Mouse (Mus musculus): Measurements from ENCODE around the gene Pax2.

Pax2 gene

GRCm38 (mm10) chr19:44749061-44749990 lies 6.5 kb upstream of the Pax2 start:
- DNase-seq: no peak

GRCm38 (mm10) chr19:44750051-44751041 lies 5.5 kb upstream of the Pax2 start:
- DNase-seq: no peak

GRCm38 (mm10) chr19:44751042-44751441 lies 4.8 kb upstream of the Pax2 start:
- DNase-seq: no peak

GRCm38 (mm10) chr19:44751551-44751950 lies 4.3 kb upstream of the Pax2 start:
- DNase-seq: no peak

GRCm38 (mm10) chr19:44752056-44752940 lies 3.5 kb upstream of the Pax2 start:
- no peak for DNase-seq

- no peak for DNase-seq
Measured at GRCm38 (mm10) chr19:44753361-44753760, 2.5 kb upstream of the Pax2 start.

GRCm38 (mm10) chr19:44754461-44755377 lies 1.1 kb upstream of the Pax2 start:
- no peak for DNase-seq

- no peak for DNase-seq
Measured at GRCm38 (mm10) chr19:44755378-44755692, 510 bp upstream of the Pax2 start.

- DNase-seq: no peak
Measured at GRCm38 (mm10) chr19:44756421-44757230, 781 bp downstream of the Pax2 start.

GRCm38 (mm10) chr19:44757231-44757871 lies 1.5 kb downstream of the Pax2 start:
- no peak for DNase-seq

GRCm38 (mm10) chr19:44758846-44759245 lies 3.0 kb downstream of the Pax2 start:
- no peak for DNase-seq

- DNase-seq: no peak
Measured at GRCm38 (mm10) chr19:44759531-44760118, 3.8 kb downstream of the Pax2 start.

GRCm38 (mm10) chr19:44760259-44761131 lies 4.7 kb downstream of the Pax2 start:
- DNase-seq: no peak

GRCm38 (mm10) chr19:44762121-44762621 lies 6.3 kb downstream of the Pax2 start:
- no peak for DNase-seq

- DNase-seq: no peak
Measured at GRCm38 (mm10) chr19:44770268-44771050, 14.6 kb downstream of the Pax2 start.

GRCm38 (mm10) chr19:44771499-44771898 lies 15.7 kb downstream of the Pax2 start:
- DNase-seq: no peak

GRCm38 (mm10) chr19:44781987-44782386 lies 26.1 kb downstream of the Pax2 start:
- no peak for DNase-seq
